Mouse (Mus musculus) hindbrain, embryonic 12.5 days (tissue): ENCODE measurements around the gene Rnf6. TPM values are rescaled to one million over a fixed set of nuclear protein-coding genes. Genes with fewer than 3 reads are reported as not detected.
"Not testable (repeated sequence)": the region's sequence is repeated elsewhere in the genome, so short reads cannot be mapped to it uniquely, and the experiment has no call there.

Source experiments
- ATAC-seq: fragments of 200-750 bp; cut with Nextera tagmentation; 2 replicates; pipeline ENCODE4 v1.8.0; 2017; ENCODE audit warnings: moderate TSS enrichment; ENCODE audit not compliant: low FRiP score
- H3K27ac ChIP-seq: fragments of 300-500 bp; sonication (generic); 2 replicates; pipeline ENCODE4 v1.5.1; 2016; ENCODE audit warnings: mild to moderate bottlenecking
- H3K27me3 ChIP-seq: fragments of 300-500 bp; sonication (generic); 2 replicates; pipeline ENCODE4 v1.6.1; 2016; ENCODE audit warnings: mild to moderate bottlenecking
- H3K36me3 ChIP-seq: fragments of 300-500 bp; sonication (generic); 2 replicates; pipeline ENCODE4 v1.6.1; 2016; ENCODE audit warnings: mild to moderate bottlenecking
- H3K4me1 ChIP-seq: fragments of 300-500 bp; sonication (generic); 2 replicates; pipeline ENCODE4 v1.6.1; 2016
- H3K4me2 ChIP-seq: fragments of 300-500 bp; sonication (generic); replicated peaks from 2 replicates; pipeline ENCODE4 v1.6.1; 2016; ENCODE audit warnings: mild to moderate bottlenecking
- H3K4me3 ChIP-seq: fragments of 300-500 bp; sonication (generic); 2 replicates; pipeline ENCODE4 v1.5.1; 2016; ENCODE audit warnings: mild to moderate bottlenecking
- H3K9ac ChIP-seq: fragments of 300-500 bp; sonication (generic); 2 replicates; pipeline ENCODE4 v1.6.1; 2016; ENCODE audit warnings: mild to moderate bottlenecking, moderate library complexity
- H3K9me3 ChIP-seq: fragments of 300-500 bp; sonication (generic); replicated peaks from 2 replicates; pipeline ENCODE4 v1.6.1; 2016; ENCODE audit warnings: mild to moderate bottlenecking
- WGBS: fragments of 180-500 bp; shearing (Covaris S2); methylation state at CpG from one replicate; pipeline ENCODE4 v1.1.7; 2016; 5-methylcytosine and 5-hydroxymethylcytosine counted together
- polyA plus RNA-seq: library from polyadenylated mRNA; unstranded; fragments of >200 nt; fragmentation: Nextera tagmentation; extraction: Ambion mirVana; gene quantifications from 2 replicates; pipeline ENCODE4 v1.2.1, GENCODE M21; 2016

Rnf6 gene
- polyA plus RNA-seq, 1 experiment from 2014 or later = 23.5 TPM

DNA sequence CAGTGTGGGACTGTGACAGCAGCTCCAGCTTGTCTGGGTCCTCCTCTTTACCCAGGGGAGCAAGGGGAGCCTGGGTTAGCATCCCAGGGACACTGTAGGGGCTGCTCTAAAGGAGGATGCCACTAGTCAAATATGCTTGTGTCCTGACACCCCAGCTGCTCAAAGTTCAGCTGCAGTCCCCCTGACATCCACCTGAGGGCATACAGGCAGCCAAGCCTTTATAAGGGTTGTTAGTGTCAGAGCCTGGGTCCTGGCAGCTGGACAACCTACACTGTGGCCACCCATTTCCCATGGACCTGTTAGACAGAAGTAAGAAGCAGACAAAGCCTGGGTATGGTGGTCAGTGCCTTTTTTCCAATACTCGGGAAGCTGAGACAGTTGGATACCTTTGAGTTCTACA lies 33.2 kb downstream of the Rnf6 start:
- Histone ChIP-seq H3K4me2 (no peak overlapping the region), H3K27ac (no peak overlapping the region), H3K4me3 (no peak overlapping the region), H3K36me3 (no peaks in the 10 kb centered on the region), H3K9ac (no peak overlapping the region), H3K27me3 (no peaks in the 10 kb centered on the region), H3K4me1 (no peaks in the 10 kb centered on the region), H3K9me3 (peaks cover 10% of the 10 kb centered on the region; the same call in 1 of the 2 replicates)
- ATAC-seq = no peak
- WGBS = 86% methylated on average over 1 of the region's 1 CpGs

DNA sequence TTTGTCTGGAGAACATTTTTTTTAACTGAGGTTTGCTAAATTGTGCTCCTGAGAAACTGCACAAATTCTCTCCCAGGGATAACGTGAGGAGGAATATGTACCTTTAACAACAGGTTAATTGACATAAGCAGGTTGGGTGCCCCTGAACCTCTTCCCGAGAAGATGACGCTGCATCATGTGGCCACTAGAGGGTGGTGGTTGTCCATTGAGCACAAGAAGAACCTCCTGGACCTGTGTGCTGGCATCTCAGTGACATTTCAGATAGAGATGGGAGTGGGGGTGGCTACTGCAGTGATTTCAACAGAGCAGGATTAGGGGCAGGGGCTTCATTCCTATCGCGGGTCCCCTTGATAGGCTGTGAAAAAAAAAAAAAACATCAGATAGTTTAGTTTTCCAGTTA lies 33.9 kb downstream of the Rnf6 start:
- H3K9ac ChIP-seq, H3K9me3 ChIP-seq, H3K36me3 ChIP-seq, H3K4me2 ChIP-seq, H3K4me1 ChIP-seq, ATAC-seq, H3K27me3 ChIP-seq, H3K27ac ChIP-seq, H3K4me3 ChIP-seq: not testable (repeated sequence)
- WGBS = 28% methylated on average over 5 of the region's 5 CpGs

DNA sequence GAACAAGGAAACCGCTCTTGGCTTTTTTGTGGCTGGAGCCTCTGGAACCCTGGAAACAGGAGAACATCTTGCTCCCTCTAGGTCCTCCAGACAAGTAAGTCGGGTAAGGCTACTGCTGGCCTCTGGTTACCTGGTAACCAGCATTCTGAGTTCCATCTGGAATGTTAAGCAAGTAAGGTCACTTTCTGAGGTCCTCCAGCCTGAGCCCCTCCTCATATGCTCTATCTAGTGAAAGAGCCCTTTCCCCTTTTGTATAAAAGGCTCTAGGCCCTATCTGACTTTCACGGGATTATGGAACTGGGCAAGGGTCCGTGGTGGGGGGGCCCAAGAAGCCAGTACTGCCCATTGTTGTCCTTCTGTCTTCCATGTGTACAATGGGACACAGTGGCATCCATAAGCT lies 36.2 kb downstream of the Rnf6 start, which contains the start of gene 1700001J03Rik:
Gene 1700001J03Rik (minus strand): TSS at position 101 of the 400 bp plus-strand sequence.
- not testable (repeated sequence) for H3K4me2 ChIP-seq, ATAC-seq, H3K4me3 ChIP-seq, H3K27ac ChIP-seq, H3K27me3 ChIP-seq, H3K9me3 ChIP-seq, H3K36me3 ChIP-seq, H3K9ac ChIP-seq, H3K4me1 ChIP-seq
- WGBS = 83% methylated on average over 4 of the region's 4 CpGs

DNA sequence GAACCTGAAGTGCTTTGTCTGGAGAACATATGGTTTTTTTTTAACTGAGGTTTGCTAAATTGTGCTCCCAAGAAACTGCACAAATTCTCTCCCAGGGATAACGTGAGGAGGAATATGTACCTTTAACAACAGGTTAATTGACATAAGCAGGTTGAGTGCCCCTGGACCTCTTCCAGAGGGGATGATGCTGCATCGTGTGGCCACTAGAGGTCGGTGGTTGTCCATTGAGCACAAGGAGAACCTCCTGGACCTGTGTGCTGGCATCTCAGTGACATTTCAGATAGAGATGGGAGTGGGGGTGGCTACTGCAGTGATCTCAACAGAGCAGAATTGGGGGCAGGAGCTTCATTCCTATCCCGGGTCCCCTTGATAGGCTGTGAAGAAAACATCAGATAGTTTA lies 48.6 kb downstream of the Rnf6 start:
- not testable (repeated sequence) for H3K9ac ChIP-seq, H3K9me3 ChIP-seq, H3K4me2 ChIP-seq, H3K27ac ChIP-seq, H3K36me3 ChIP-seq, H3K4me1 ChIP-seq, H3K4me3 ChIP-seq, ATAC-seq, H3K27me3 ChIP-seq
- 60% methylated on average over 4 of the region's 4 CpGs for WGBS

DNA sequence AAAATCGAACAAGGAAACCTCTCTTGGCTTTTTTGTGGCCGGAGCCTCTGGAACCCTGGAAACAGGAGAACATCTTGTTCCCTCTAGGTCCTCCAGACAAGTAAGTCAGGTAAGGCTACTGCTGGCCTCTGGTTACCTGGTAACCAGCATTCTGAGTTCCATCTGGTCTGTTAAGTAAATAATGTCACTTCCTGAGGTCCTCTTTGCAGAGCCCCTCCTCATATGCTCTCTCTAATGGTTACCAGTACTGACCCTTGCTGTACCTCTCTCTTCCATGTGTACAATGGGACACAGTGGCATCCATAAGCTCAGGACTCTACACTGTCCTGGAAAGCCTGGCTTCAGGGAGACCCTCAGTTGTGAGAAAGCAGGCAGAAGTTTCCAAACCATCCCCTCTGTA lies 50.7 kb downstream of the Rnf6 start, which contains the start of gene Gm6309:
Gene Gm6309 (minus strand): TSS at position 101 of the 400 bp plus-strand sequence.
- not testable (repeated sequence) for H3K4me1 ChIP-seq, H3K9ac ChIP-seq, H3K27me3 ChIP-seq, H3K4me2 ChIP-seq, H3K36me3 ChIP-seq, H3K9me3 ChIP-seq, H3K27ac ChIP-seq, H3K4me3 ChIP-seq, ATAC-seq
- WGBS = 83% methylated on average over 2 of the region's 2 CpGs

DNA sequence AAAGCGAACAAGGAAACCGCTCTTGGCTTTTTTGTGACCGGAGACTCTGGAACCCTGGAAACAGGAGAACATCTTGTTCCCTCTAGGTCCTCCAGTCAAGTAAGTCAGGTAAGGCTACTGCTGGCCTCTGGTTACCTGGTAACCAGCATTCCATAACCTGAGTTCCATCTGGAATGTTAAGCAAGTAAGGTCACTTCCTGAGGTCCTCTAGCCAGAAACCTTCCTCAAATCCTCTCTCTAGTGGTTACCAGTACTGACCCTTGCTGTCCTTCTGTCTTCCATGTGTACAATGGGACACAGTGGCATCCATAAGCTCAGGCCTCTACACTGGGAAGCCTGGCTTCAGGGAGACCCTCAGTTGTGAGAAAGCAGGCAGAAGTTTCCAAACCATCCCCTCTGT lies 60.9 kb downstream of the Rnf6 start, which contains the start of gene Gm5565:
Gene Gm5565 (minus strand): TSS at position 101 of the 400 bp plus-strand sequence.
- not testable (repeated sequence) for H3K27me3 ChIP-seq, H3K4me2 ChIP-seq, H3K36me3 ChIP-seq, ATAC-seq, H3K27ac ChIP-seq, H3K9ac ChIP-seq, H3K4me3 ChIP-seq, H3K4me1 ChIP-seq
- peaks cover 14% of the 10 kb centered on the region; the same call in 1 of the 2 replicates for H3K9me3 ChIP-seq
- WGBS = 93% methylated on average over 3 of the region's 3 CpGs

Other genes starting within 250 kb of the Rnf6 start
- not detected in 2 replicates for gene Cyp3a25, start 211.9 kb downstream of the Rnf6 start, polyA plus RNA-seq
- not detected in 2 replicates for gene Cyp3a59, start 142.3 kb downstream of the Rnf6 start, polyA plus RNA-seq
- not detected in 2 replicates for gene Gm5565, start 61.0 kb downstream of the Rnf6 start, polyA plus RNA-seq
- gene Gm6309, start 50.8 kb downstream of the Rnf6 start, polyA plus RNA-seq = not detected in 2 replicates
- gene 1700001J03Rik, start 36.3 kb downstream of the Rnf6 start, polyA plus RNA-seq = not detected in 2 replicates
- gene Cdk8, start 9.7 kb upstream of the Rnf6 start, polyA plus RNA-seq = 30.9 and 32.6 TPM in 2 replicates
- gene Wasf3, start 163.4 kb upstream of the Rnf6 start, polyA plus RNA-seq = 10.0 TPM in 2 replicates